Mouse (Mus musculus): Measurements from ENCODE around the gene Pdgfra.

The Pdgfra gene

DNA sequence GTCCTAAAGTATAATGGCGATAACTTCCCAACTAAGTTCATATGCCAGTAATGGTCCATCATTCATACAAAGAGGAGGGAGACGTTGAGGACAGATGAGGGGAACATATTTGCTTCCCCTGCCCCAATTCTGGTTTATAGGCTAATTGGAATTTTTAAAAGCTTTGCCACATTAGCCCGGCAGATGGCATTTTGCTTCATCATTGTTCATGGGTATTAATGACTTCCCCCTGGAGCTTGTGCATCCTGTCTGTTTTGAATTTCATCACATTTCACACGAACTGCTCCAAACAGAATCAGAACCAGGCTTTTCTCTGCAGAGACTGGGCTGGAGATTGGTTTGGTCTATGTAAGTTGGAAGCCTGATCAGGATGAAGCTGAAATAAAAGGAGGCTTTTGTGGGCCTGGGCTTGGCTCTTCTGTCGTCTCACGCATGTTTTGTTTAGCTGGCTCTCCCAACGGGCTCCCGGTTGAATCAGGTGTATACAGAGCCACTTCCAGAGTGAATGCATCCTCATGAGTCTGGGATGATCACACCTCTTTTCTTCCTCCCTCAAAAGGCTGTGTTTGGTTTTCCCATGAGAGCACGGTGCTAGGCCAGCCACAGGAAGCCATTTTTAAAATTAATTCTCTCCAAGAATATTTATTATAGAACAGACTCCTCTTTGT lies 47.7 kb downstream of the Pdgfra start:
- intact Hi-C loops (cut with DNase I): no loop called here

DNA sequence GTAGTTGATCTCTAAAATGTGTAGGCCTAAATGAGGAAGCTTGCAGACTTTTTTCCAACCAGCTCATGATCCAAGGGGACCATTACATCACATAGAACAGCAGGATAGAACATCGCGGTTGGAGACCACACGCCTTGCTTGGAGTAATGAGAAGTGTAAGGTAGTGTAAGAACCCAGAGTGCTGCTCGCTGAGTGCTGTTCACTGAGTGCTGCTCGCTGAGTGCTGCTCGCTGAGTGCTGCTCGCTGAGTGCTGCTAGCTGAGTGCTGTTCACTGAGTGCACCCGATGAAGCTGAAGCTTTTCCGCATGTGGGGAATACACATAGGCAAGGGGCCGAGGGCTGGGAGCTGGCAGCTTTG lies 48.3 kb downstream of the Pdgfra start:
- intact Hi-C loops (cut with DNase I): no loop called here

- intact Hi-C loops (cut with DNase I): loop anchor here (2.0 kb wide), 1 partner anchor 645 kb away; no protein-coding TSS in a partner anchor
Observed at GRCm38 (mm10) chr5:75207905-75208304, 55.8 kb downstream of the Pdgfra start.

- intact Hi-C loops (cut with DNase I): loop anchor here (2.0 to 10.0 kb wide), 3 partner anchors 135 to 643 kb away; no protein-coding TSS in a partner anchor
Observed at GRCm38 (mm10) chr5:75209966-75210365, 57.9 kb downstream of the Pdgfra start.

GRCm38 (mm10) chr5:75214520-75214919 lies 62.4 kb downstream of the Pdgfra start:
- intact Hi-C loops (cut with DNase I): loop anchor here (5.0 to 10.0 kb wide), 2 partner anchors 130 to 158 kb away; no protein-coding TSS in a partner anchor

DNA sequence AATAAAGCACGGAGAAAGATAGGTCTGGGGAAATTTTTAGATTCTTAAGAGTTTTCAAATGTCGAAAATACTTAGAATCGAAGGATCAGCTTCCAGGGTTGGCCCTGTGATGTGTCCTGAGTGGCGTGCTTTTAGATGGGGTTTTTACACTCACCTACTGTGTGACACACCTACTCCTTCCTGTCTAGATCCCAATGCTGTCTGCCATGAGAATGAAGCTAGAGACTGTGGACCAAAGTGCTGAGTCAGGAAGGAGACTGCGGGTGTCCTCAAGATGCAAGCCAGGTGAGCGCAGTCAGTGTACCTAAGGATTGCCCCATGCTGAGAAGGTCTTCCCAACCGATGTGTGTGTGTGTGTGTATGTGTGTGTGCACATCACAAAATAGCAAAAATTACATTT lies 62.8 kb downstream of the Pdgfra start:
- intact Hi-C loops (cut with DNase I): loop anchor here (5.0 to 10.0 kb wide), 2 partner anchors 130 to 157 kb away; no protein-coding TSS in a partner anchor

DNA sequence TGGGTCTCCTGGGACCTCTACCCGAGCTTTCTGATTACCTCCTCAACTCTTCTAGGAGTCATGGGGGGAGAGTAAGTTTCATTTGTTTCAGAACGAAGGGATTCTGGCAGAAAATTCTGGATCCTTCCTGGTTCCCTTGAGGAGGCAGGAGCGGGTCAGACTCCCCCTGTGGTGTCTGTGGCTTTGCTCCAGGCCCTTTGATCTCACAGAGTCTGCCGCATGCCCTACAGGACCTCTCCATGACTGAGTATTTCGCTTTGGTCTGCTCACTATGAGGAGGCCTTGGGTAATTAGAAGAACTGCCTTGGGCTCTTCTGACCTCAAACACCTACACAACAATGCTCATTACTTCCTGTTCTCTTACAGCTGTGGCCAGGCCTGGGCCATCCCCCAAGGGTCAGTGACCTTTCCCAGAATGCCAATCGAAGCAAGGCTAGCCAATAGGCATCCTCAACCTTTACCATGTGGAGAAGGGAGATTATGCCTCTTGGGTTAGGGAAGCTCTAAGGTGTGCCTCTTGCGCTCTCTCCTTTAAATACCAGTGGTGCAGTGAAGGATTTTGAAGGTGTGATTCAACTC lies 63.7 kb downstream of the Pdgfra start:
- intact Hi-C loops (cut with DNase I): loop anchor here (10.0 kb wide), 1 partner anchor 129 kb away; no protein-coding TSS in a partner anchor

DNA sequence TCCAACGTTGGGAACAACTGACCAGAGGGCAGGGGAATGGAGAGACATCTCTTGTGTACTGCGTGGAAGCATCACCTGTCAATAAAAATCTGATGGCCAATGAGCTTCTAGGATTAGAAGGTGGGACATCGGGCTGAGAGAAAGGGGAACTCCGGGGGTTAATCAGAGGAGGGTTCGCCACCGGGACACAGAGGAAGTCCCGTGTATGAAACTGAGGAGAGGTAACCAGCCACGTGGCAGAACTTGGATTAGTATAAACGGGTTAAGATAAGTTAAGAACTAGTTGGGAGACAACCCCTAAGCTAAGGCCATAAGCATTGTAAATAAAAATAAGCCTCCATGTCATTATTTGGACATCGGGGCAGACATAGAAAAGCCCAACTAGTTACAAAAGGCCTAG lies 69.5 kb downstream of the Pdgfra start:
- intact Hi-C loops (cut with DNase I): no loop called here

GRCm38 (mm10) chr5:75222491-75223265 lies 70.6 kb downstream of the Pdgfra start:
- intact Hi-C loops (cut with DNase I): no loop called here

GRCm38 (mm10) chr5:75238363-75238762 lies 86.3 kb downstream of the Pdgfra start:
- intact Hi-C loops (cut with DNase I): no loop called here

GRCm38 (mm10) chr5:75238928-75239777 lies 87.1 kb downstream of the Pdgfra start:
- intact Hi-C loops (cut with DNase I): no loop called here

DNA sequence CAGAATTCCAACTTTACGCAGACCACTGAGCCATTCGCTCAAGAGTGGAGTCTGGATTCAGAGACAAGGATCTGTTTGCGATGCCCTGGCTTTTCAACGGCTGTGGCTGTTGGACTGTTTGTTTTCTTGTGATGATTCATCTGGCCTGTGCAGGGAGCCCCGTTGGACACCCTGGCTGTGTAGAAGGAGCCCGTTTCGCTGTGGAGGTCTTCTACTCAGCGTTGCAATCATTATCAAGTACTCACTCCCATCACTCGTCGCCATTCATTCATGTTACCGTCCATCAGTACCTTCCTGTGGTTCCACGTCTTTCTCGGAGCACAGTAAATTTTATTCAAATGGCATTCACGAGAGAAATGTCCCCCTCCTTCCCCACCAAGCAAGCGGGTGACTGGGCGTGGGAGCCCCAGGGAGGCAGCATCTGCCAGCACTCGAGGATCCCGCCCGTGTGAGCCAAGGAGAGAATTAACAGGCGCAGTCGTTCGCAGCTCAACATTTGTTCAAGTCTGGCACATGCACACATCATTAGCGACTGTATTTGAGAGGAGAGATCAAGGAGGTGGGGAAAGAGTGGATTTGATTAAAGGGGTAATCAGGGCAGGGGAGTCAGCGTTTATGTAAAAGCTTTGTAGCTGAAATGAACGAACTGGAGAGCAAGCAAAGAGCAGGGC lies 95.1 kb downstream of the Pdgfra start:
- intact Hi-C loops (cut with DNase I): no loop called here

Small RNAs within 50 kb of the gene (microRNA-seq; reads per million reads assigned to microRNA genes)
- 0.34 to 0.86 reads per million in 2 experiments for gene Mir7025
